Mouse (Mus musculus) midbrain, embryonic 12.5 days (tissue): ENCODE data around the gene Fam189b. TPM values are rescaled to one million over a fixed set of nuclear protein-coding genes. Genes with fewer than 3 reads are reported as not detected.

Source experiments
- ATAC-seq: fragments of 200-750 bp; cut with Nextera tagmentation; 2 replicates; pipeline ENCODE4 v1.8.0; 2017; ENCODE audit warnings: low read depth, moderate TSS enrichment, moderate library complexity; ENCODE audit not compliant: low FRiP score
- H3K27ac ChIP-seq: fragments of 300-500 bp; sonication (generic); replicated peaks from 2 replicates; pipeline ENCODE4 v1.5.1; 2016; ENCODE audit warnings: mild to moderate bottlenecking
- H3K27me3 ChIP-seq: fragments of 300-500 bp; sonication (generic); 2 replicates; pipeline ENCODE4 v1.6.1; 2016; ENCODE audit warnings: mild to moderate bottlenecking
- H3K36me3 ChIP-seq: fragments of 300-500 bp; sonication (generic); 2 replicates; pipeline ENCODE4 v1.6.1; 2016
- H3K4me1 ChIP-seq: fragments of 300-500 bp; sonication (generic); 2 replicates; pipeline ENCODE4 v1.6.1; 2016
- H3K4me2 ChIP-seq: fragments of 300-500 bp; sonication (generic); replicated peaks from 2 replicates; pipeline ENCODE4 v1.6.1; 2016; ENCODE audit warnings: mild to moderate bottlenecking, moderate library complexity
- H3K4me3 ChIP-seq: fragments of 300-500 bp; sonication (generic); 2 replicates; pipeline ENCODE4 v1.5.1; 2016; ENCODE audit warnings: mild to moderate bottlenecking
- H3K9ac ChIP-seq: fragments of 300-500 bp; sonication (generic); replicated peaks from 2 replicates; pipeline ENCODE4 v1.6.1; 2016; ENCODE audit warnings: mild to moderate bottlenecking, moderate library complexity
- H3K9me3 ChIP-seq: fragments of 300-500 bp; sonication (generic); 2 replicates; pipeline ENCODE4 v1.6.1; 2016; ENCODE audit warnings: mild to moderate bottlenecking
- WGBS: fragments of 180-500 bp; shearing (Covaris S2); methylation state at CpG from one replicate; pipeline ENCODE4 v1.1.7; 2016; 5-methylcytosine and 5-hydroxymethylcytosine counted together
- microRNA counts: library from miRNA; unstranded; fragments of <30 nt; microRNA quantifications from one replicate; lab custom pipeline; 2017
- microRNA-seq: library from miRNA; unstranded; fragments of <30 nt; microRNA quantifications from one replicate; pipeline ENCODE4, GENCODE M21; 2017
- polyA plus RNA-seq: library from polyadenylated mRNA; unstranded; fragments of >200 nt; fragmentation: Nextera tagmentation; extraction: Ambion mirVana; gene quantifications from 2 replicates; pipeline ENCODE4 v1.2.1, GENCODE M21; 2016

Fam189b gene
- polyA plus RNA-seq, 1 experiment from 2014 or later: 30.3 TPM

DNA sequence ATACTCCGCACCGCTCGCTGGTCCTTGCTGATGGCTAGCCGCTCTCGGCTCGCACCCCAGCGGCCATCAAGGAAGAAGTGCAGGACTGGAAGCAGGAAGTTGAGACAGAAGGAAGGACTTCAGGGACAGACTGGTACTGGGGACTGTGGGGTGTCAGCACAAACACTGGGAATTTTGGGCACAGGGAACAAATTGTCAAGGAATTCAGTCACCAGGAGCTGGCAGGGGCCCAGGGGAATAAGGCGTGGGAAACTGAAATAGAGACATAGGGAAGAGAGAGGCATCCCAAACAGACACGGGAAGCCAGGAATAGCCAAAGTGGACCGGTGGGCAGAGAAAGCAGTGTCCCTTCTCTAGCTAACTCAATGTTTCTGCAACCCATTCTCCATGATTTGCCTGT lies 53.6 kb downstream of the Fam189b start:
- H3K9me3 ChIP-seq: no peaks in the 10 kb centered on the region
- 88% methylated on average over 10 of the region's 10 CpGs for WGBS
- no peak overlapping the region for H3K4me2 ChIP-seq
- no peak overlapping the region for H3K9ac ChIP-seq
- H3K4me3 ChIP-seq: no peak overlapping the region
- H3K27ac ChIP-seq: no peak overlapping the region
- H3K27me3 ChIP-seq: no peaks in the 10 kb centered on the region
- ATAC-seq: no peak
- no peaks in the 10 kb centered on the region for H3K4me1 ChIP-seq
- peaks cover 69% of the 10 kb centered on the region for H3K36me3 ChIP-seq

DNA sequence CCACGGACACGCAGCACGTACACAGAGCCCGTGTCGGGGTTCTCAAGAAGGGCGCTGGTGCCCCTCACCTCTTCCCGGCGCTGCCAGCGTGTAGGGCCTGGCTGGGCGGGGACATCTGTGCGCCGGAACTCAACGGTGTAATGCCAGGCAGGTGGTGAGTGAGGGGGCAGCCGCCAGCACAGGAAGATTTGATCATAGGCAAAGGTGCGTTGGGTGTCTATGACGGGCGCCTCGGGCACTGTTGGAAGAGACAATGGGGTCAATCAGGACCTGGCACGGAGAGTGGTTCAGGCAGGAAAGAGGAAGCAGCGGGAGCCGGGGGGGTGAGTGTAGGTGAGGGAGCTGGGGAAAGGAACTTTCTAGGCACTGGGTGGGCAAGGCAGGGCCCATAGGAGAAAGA lies 54.7 kb downstream of the Fam189b start:
- Histone ChIP-seq H3K9ac (no peak overlapping the region), H3K4me3 (no peak overlapping the region), H3K36me3 (peaks cover 75% of the 10 kb centered on the region), H3K27me3 (no peaks in the 10 kb centered on the region), H3K4me2 (no peak overlapping the region), H3K27ac (no peak overlapping the region), H3K9me3 (no peaks in the 10 kb centered on the region), H3K4me1 (peaks cover 3% of the 10 kb centered on the region; the same call in 1 of the 2 replicates)
- 96% methylated on average over 21 of the region's 21 CpGs for WGBS
- ATAC-seq: no peak

DNA sequence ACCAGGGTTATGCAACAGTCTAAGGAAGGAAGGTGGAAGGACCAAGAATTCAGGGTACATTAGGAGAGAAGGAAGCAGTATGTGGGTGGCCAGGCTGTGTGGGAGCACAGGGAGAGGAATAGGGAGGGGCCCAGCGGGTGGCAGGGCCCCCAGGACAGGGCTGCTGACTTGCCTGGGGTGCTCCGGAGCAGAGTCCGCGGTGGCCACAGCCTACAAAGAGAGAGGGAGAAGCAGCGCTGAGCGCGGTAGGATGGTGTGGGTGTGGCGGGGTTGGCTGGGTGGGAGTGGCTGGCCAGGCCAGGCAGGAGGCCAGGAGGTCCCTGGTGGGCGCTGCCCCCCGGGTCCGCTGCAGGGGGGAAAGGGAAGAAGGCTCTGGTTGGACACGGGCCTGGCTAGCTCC lies 55.6 kb downstream of the Fam189b start:
- peaks cover 11% of the 10 kb centered on the region for H3K4me1 ChIP-seq
- no peak overlapping the region for H3K27ac ChIP-seq
- no peak for ATAC-seq
- no peaks in the 10 kb centered on the region for H3K9me3 ChIP-seq
- H3K27me3 ChIP-seq: no peaks in the 10 kb centered on the region
- H3K9ac ChIP-seq: no peak overlapping the region
- H3K4me2 ChIP-seq: no peak overlapping the region
- H3K4me3 ChIP-seq: no peak overlapping the region
- peaks cover 74% of the 10 kb centered on the region for H3K36me3 ChIP-seq
- WGBS: 66% methylated on average over 10 of the region's 12 CpGs

MicroRNA genes within 50 kb of the gene (microRNA counts, 519-probe panel; counts per million panel counts)
- 2,838 counts per million, percentile 7 among the panel's probes with 10 or more counts for microRNA mmu-miR-92b (lab: Ali Mortazavi, UCI)

Small RNA genes within 50 kb of the gene (microRNA-seq; reads per million reads assigned to microRNA genes)
- gene Mir92b: 20,944 reads per million, percentile 98 among the genes with 10 or more reads in this experiment

Other genes with a start within 250 kb of the Fam189b start
- 22.5 and 23.7 TPM in 2 replicates for gene Ash1l, start 232.5 kb upstream of the Fam189b start, polyA plus RNA-seq
- 124 and 137 TPM in 2 replicates for gene Dap3, start 232.0 kb upstream of the Fam189b start, polyA plus RNA-seq
- 49.8 and 50.9 TPM in 2 replicates for gene Rusc1, start 89.8 kb upstream of the Fam189b start, polyA plus RNA-seq
- gene Gm43738, start 82.0 kb upstream of the Fam189b start, polyA plus RNA-seq: 0.13 TPM in 1 of 2 replicates, not detected in the other
- gene Fdps, start 81.2 kb upstream of the Fam189b start, polyA plus RNA-seq: 307 and 361 TPM in 2 replicates
- 0.26 and 0.33 TPM in 2 replicates for gene Pklr, start 47.0 kb upstream of the Fam189b start, polyA plus RNA-seq
- gene Hcn3, start 22.9 kb upstream of the Fam189b start, polyA plus RNA-seq: 17.1 and 22.0 TPM in 2 replicates
- 42.3 and 46.5 TPM in 2 replicates for gene Clk2, start 18.3 kb upstream of the Fam189b start, polyA plus RNA-seq
- 94.2 and 97.1 TPM in 2 replicates for gene Scamp3, start 5.7 kb upstream of the Fam189b start, polyA plus RNA-seq
- gene Gba, start 19.8 kb downstream of the Fam189b start, polyA plus RNA-seq: 42.4 and 45.8 TPM in 2 replicates
- 105 and 107 TPM in 2 replicates for gene Thbs3, start 32.0 kb downstream of the Fam189b start, polyA plus RNA-seq
- 183 and 185 TPM in 2 replicates for gene Mtx1, start 43.9 kb downstream of the Fam189b start, polyA plus RNA-seq
- 3.8 and 5.2 TPM in 2 replicates for gene Muc1, start 45.9 kb downstream of the Fam189b start, polyA plus RNA-seq
- 253 and 255 TPM in 2 replicates for gene Krtcap2, start 62.8 kb downstream of the Fam189b start, polyA plus RNA-seq
- 25.1 and 25.5 TPM in 2 replicates for gene Trim46, start 63.2 kb downstream of the Fam189b start, polyA plus RNA-seq
- gene Dpm3, start 76.2 kb downstream of the Fam189b start, polyA plus RNA-seq: 72.2 and 76.1 TPM in 2 replicates
- gene Slc50a1, start 87.4 kb downstream of the Fam189b start, polyA plus RNA-seq: 38.1 and 39.6 TPM in 2 replicates
- gene Efna1, start 98.0 kb downstream of the Fam189b start, polyA plus RNA-seq: 9.5 and 11.0 TPM in 2 replicates
- gene Efna3, start 139.8 kb downstream of the Fam189b start, polyA plus RNA-seq: 10.7 and 11.1 TPM in 2 replicates
- 16.8 and 17.3 TPM in 2 replicates for gene Efna4, start 154.9 kb downstream of the Fam189b start, polyA plus RNA-seq
- 35.0 and 37.0 TPM in 2 replicates for gene Adam15, start 166.9 kb downstream of the Fam189b start, polyA plus RNA-seq
- 0.22 and 0.29 TPM in 2 replicates for gene Dcst2, start 178.8 kb downstream of the Fam189b start, polyA plus RNA-seq
- gene Dcst1, start 182.1 kb downstream of the Fam189b start, polyA plus RNA-seq: 0.20 and 0.65 TPM in 2 replicates
- 0.63 and 0.71 TPM in 2 replicates for gene Zbtb7b, start 211.6 kb downstream of the Fam189b start, polyA plus RNA-seq
- gene Lenep, start 219.7 kb downstream of the Fam189b start, polyA plus RNA-seq: 1.1 and 1.5 TPM in 2 replicates
- gene Flad1, start 228.7 kb downstream of the Fam189b start, polyA plus RNA-seq: 34.4 and 34.7 TPM in 2 replicates
- 291 and 306 TPM in 2 replicates for gene Cks1b, start 235.2 kb downstream of the Fam189b start, polyA plus RNA-seq
- 33.0 and 43.5 TPM in 2 replicates for gene Shc1, start 235.3 kb downstream of the Fam189b start, polyA plus RNA-seq
- gene Pygo2, start 247.1 kb downstream of the Fam189b start, polyA plus RNA-seq: 52.5 and 58.3 TPM in 2 replicates